In genomic region chr2:34406601-34407464, GRCm38 (mm10) we compare ENCODE assay signal across 8 mouse cellular contexts. TPM values are rescaled to one million over a fixed set of nuclear protein-coding genes. Genes with fewer than 3 reads are reported as not detected.
A peak's percentile ranks its signal among the peaks of the same experiment; 100 is the strongest.
DNase-seq lines count a peak whose midpoint lies in the region; ATAC-seq and TF ChIP-seq lines count a peak whose summit lies in the region.

Gene Mapkap1, plus strand, starts transcription at chr2:34406771.

- H3K27ac ChIP-seq in heart, embryonic 12.5 days (ENCODE audit: poor library complexity, severe bottlenecking), result 0 out of 2 replicates have a peak within 1 kb of the TSS, but pooled peaks have one; percentile 36
- H3K27ac ChIP-seq in kidney, postnatal 0 days, result peak within 1 kb of the TSS; percentile 88
- peak within 1 kb of the TSS; percentile 2; the same call in 1 of the 2 replicates for H3K27ac ChIP-seq in liver, embryonic 11.5 days (ENCODE audit: low read depth, low read length)
- H3K27ac ChIP-seq in stomach, embryonic 14.5 days (ENCODE audit: low read length), result peak within 1 kb of the TSS; percentile 36; the same call in 1 of the 2 replicates

- no peaks in the 10 kb centered on the region for H3K9me3 ChIP-seq in heart, embryonic 12.5 days (replicated peaks)
- no peaks in the 10 kb centered on the region for H3K9me3 ChIP-seq in kidney, postnatal 0 days (replicated peaks; ENCODE audit: low read length)
- H3K9me3 ChIP-seq in liver, embryonic 11.5 days (ENCODE audit: control insufficient read depth, low read length), result no peaks in the 10 kb centered on the region
- H3K9me3 ChIP-seq in stomach, embryonic 14.5 days (ENCODE audit: control insufficient read depth, low read depth, low read length), result no peaks in the 10 kb centered on the region

- peak within 1 kb of the TSS; percentile 84 for H3K4me2 ChIP-seq in heart, embryonic 12.5 days
- peak within 1 kb of the TSS; percentile 82 for H3K4me2 ChIP-seq in kidney, postnatal 0 days (ENCODE audit: low read length)
- peak within 1 kb of the TSS; percentile 76 for H3K4me2 ChIP-seq in liver, embryonic 11.5 days
- peak within 1 kb of the TSS; percentile 69 for H3K4me2 ChIP-seq in stomach, embryonic 14.5 days (replicated peaks; ENCODE audit: low read depth, low read length)

- 0 out of 2 replicates have a peak, but pooled peaks have one; percentile 4 for TF ChIP-seq CTCF in kidney, postnatal 0 days (IDR thresholded peaks at IDR 0.05; ENCODE audit: low read depth)

- peak within 1 kb of the TSS; percentile 98 for H3K9ac ChIP-seq in heart, embryonic 12.5 days
- H3K9ac ChIP-seq in kidney, postnatal 0 days (ENCODE audit: low read depth, low read length), result peak within 1 kb of the TSS; percentile 90
- peak within 1 kb of the TSS; percentile 87 for H3K9ac ChIP-seq in liver, embryonic 11.5 days (ENCODE audit: low read depth, low read length)
- peak within 1 kb of the TSS; percentile 83 for H3K9ac ChIP-seq in stomach, embryonic 14.5 days (replicated peaks; ENCODE audit: low read depth, low read length)

- H3K36me3 ChIP-seq in heart, embryonic 12.5 days, result no peaks in the 10 kb centered on the region
- H3K36me3 ChIP-seq in kidney, postnatal 0 days (ENCODE audit: insufficient read depth, low read length), result no peaks in the 10 kb centered on the region
- no peaks in the 10 kb centered on the region for H3K36me3 ChIP-seq in liver, embryonic 11.5 days (ENCODE audit: control insufficient read depth, insufficient read depth, low read length)
- H3K36me3 ChIP-seq in stomach, embryonic 14.5 days (ENCODE audit: control insufficient read depth, insufficient read depth, low read length), result no peaks in the 10 kb centered on the region

- ATAC-seq in erythroid progenitor cell, adult 5-6 weeks (replicated peaks; ENCODE audit: low FRiP score, poor library complexity, severe bottlenecking), result peak; percentile 99
- peak; percentile 98 for ATAC-seq in heart, embryonic 12.5 days (ENCODE audit: insufficient number of reproducible peaks, low FRiP score)
- peak; percentile 99 for ATAC-seq in kidney, postnatal 0 days (replicated peaks; ENCODE audit: low FRiP score, low read depth)
- peak; percentile 100 for ATAC-seq in liver, embryonic 11.5 days (replicated peaks; ENCODE audit: low FRiP score)
- peak; percentile 98 for ATAC-seq in stomach, embryonic 14.5 days (ENCODE audit: insufficient number of reproducible peaks, insufficient read depth, low FRiP score, low read depth)

- peak within 1 kb of the TSS; percentile 100 for H3K4me3 ChIP-seq in heart, embryonic 12.5 days
- peak within 1 kb of the TSS; percentile 90 for H3K4me3 ChIP-seq in kidney, postnatal 0 days (replicated peaks; ENCODE audit: low read depth, low read length)
- H3K4me3 ChIP-seq in liver, embryonic 11.5 days (ENCODE audit: low read depth, low read length), result peak within 1 kb of the TSS; percentile 73
- H3K4me3 ChIP-seq in stomach, embryonic 14.5 days (ENCODE audit: low read depth, low read length), result peak within 1 kb of the TSS; percentile 85

- H3K4me1 ChIP-seq in heart, embryonic 12.5 days (replicated peaks), result peaks cover 15% of the 10 kb centered on the region
- H3K4me1 ChIP-seq in kidney, postnatal 0 days (replicated peaks; ENCODE audit: insufficient read depth, low read length), result peaks cover 8% of the 10 kb centered on the region; the same call in 1 of the 2 replicates
- H3K4me1 ChIP-seq in liver, embryonic 11.5 days (replicated peaks; ENCODE audit: control insufficient read depth, insufficient read depth, low read length), result peaks cover 10% of the 10 kb centered on the region
- H3K4me1 ChIP-seq in stomach, embryonic 14.5 days (ENCODE audit: control insufficient read depth, insufficient read depth, low read length), result peaks cover 5% of the 10 kb centered on the region

- no peaks in the 10 kb centered on the region for H3K27me3 ChIP-seq in heart, embryonic 12.5 days (replicated peaks)
- H3K27me3 ChIP-seq in kidney, postnatal 0 days (ENCODE audit: insufficient read depth, low read length), result no peaks in the 10 kb centered on the region
- no peaks in the 10 kb centered on the region for H3K27me3 ChIP-seq in liver, embryonic 11.5 days (replicated peaks; ENCODE audit: control insufficient read depth, insufficient read depth, low read length)
- H3K27me3 ChIP-seq in stomach, embryonic 14.5 days (ENCODE audit: control insufficient read depth, insufficient read depth, low read length), result no peaks in the 10 kb centered on the region

- under 1% methylated on average over 66 of the region's 68 CpGs for WGBS in heart, embryonic 12.5 days
- WGBS in kidney, postnatal 0 days, result under 1% methylated on average over 66 of the region's 68 CpGs
- under 1% methylated on average over 68 of the region's 68 CpGs for WGBS in liver, embryonic 11.5 days
- WGBS in stomach, embryonic 14.5 days, result under 1% methylated on average over 65 of the region's 68 CpGs

- DNase-seq in CD4-positive helper T cell, adult 2 months (ENCODE audit: low read depth, low spot score), result peak; percentile 97
- peak; percentile 88 for DNase-seq in brain, embryonic 18.5 days (ENCODE audit: low read depth, low spot score)
- peak; percentile 98 for DNase-seq in kidney, postnatal 0 days (ENCODE audit: low spot score)
- peak; percentile 98 for DNase-seq in liver, embryonic 11.5 days (ENCODE audit: low spot score)
- peak; percentile 97 for DNase-seq in naive thymus-derived CD4-positive, alpha-beta T cell, adult 2 months (ENCODE audit: low read depth)

RNA-seq across cellular contexts. Expression of gene Mapkap1, which starts in this region (rescaled TPM):
- 9.2 and 14.4 TPM in 2 replicates for total RNA-seq in erythroid progenitor cell, adult 5-6 weeks (2015; ENCODE audit: low replicate concordance)
- 17.5 and 29.0 TPM in 2 replicates for total RNA-seq in erythroid progenitor cell, adult 5-6 weeks (2017; ENCODE audit: low replicate concordance)
- polyA plus RNA-seq in heart, embryonic 12.5 days (2016; fragmentation: Nextera tagmentation; extraction: Ambion mirVana), result 63.4 and 64.8 TPM in 2 replicates
- 86.2 and 92.3 TPM in 2 replicates for polyA plus RNA-seq in kidney, postnatal 0 days (2015; fragmentation: Nextera tagmentation; extraction: Ambion mirVana)
- 62.4 and 70.0 TPM in 2 replicates for polyA plus RNA-seq in liver, embryonic 11.5 days (2014; fragmentation: Nextera tagmentation; extraction: Ambion mirVana)
- 90.7 and 91.1 TPM in 2 replicates for polyA plus RNA-seq in stomach, embryonic 14.5 days (2014; fragmentation: Nextera tagmentation; extraction: Ambion mirVana)

Comparison
In these comparisons a context has a peak if more than half of its experiments do, and no peak if none do; other contexts are left out.
1. Peak in every context shown above with its lines: DNase-seq, ATAC-seq, H3K4me3 ChIP-seq and H3K27ac ChIP-seq.
2. H3K27ac ChIP-seq: peak in every context shown above with its lines; median percentile 88 in kidney, postnatal 0 days; 36 in heart, embryonic 12.5 days; 36 in stomach, embryonic 14.5 days; 2 in liver, embryonic 11.5 days.